Mouse (Mus musculus): ENCODE measurements around the gene Fam117a. TPM values are rescaled to one million over a fixed set of nuclear protein-coding genes. Genes with fewer than 3 reads are reported as not detected.

Fam117a gene
- polyA plus RNA-seq, 1 experiment: 20.8 TPM

DNA sequence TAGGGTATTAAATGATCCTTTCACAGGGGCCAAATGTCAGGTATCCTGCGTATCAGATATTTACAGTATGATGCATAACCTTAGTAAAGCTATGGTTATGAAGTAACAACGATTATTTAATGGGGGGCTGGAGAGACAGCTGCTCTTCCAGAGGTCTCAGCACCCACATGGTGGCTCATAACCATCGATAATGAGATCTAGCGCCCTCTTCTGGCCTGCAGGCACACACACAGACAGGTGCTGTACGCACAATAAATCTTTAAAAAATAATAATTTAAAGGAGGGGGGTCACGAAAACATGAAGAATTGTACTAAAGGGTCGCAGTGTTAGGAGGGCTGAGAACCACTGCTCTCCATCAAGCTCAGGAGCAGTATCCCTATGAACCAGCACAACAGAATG lies 31.2 kb upstream of the Fam117a start:
- 97% methylated on average over 7 of the region's 7 CpGs for WGBS
- no peak overlapping the region for H3K4me3 ChIP-seq (ENCODE audit: insufficient read depth, low read depth, low read length)
- H3K27me3 ChIP-seq (replicated peaks; ENCODE audit: control insufficient read depth, insufficient read depth, low read length): no peaks in the 10 kb centered on the region
- H3K27ac ChIP-seq (ENCODE audit: insufficient read depth, low read depth, low read length): no peak overlapping the region
- no peaks in the 10 kb centered on the region for H3K36me3 ChIP-seq (ENCODE audit: control insufficient read depth, insufficient read depth, low read length)
- DNase-seq: no peak
- TF ChIP-seq CTCF (conservative IDR thresholded peaks at IDR 0.05; ENCODE audit: insufficient read depth, insufficient read length, low read depth, low read length): 0 out of 2 replicates have a peak, but pooled peaks have one; percentile 24
- TF ChIP-seq POLR2A (IDR thresholded peaks at IDR 0.05; ENCODE audit: low read depth, low read length): no peak
- H3K4me1 ChIP-seq (ENCODE audit: control insufficient read depth, insufficient read depth, low read length): peaks cover 6% of the 10 kb centered on the region; the same call in 1 of the 2 replicates

DNA sequence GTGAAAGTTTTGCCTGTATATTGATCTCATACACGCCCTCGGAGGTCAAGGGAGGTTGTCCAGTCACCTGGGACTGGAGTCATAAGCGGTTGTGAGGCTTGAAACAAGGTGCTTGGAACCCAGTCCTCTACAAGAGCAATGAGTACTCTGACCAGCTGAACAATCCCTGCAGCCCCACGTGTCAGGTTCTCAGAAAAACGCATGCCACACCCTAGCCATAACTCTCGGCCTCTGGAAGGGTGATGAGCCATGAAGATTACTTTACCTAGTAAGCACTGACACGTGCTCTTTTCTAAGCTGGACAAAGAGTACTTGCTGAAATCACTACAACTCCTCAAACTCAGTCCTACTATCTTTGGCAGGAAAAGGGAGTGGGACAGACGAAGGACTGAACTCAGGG lies 29.3 kb upstream of the Fam117a start:
- TF ChIP-seq POLR2A (IDR thresholded peaks at IDR 0.05; ENCODE audit: low read depth, low read length): no peak
- no peak for TF ChIP-seq CTCF (conservative IDR thresholded peaks at IDR 0.05; ENCODE audit: insufficient read depth, insufficient read length, low read depth, low read length)
- no peaks in the 10 kb centered on the region for H3K36me3 ChIP-seq (ENCODE audit: control insufficient read depth, insufficient read depth, low read length)
- H3K27ac ChIP-seq (ENCODE audit: insufficient read depth, low read depth, low read length): no peak overlapping the region
- DNase-seq: peak; percentile 61
- 40% methylated on average over 8 of the region's 8 CpGs for WGBS
- no peaks in the 10 kb centered on the region for H3K27me3 ChIP-seq (replicated peaks; ENCODE audit: control insufficient read depth, insufficient read depth, low read length)
- H3K4me1 ChIP-seq (ENCODE audit: control insufficient read depth, insufficient read depth, low read length): peaks cover 6% of the 10 kb centered on the region; the same call in 1 of the 2 replicates
- no peak overlapping the region for H3K4me3 ChIP-seq (ENCODE audit: insufficient read depth, low read depth, low read length)

DNA sequence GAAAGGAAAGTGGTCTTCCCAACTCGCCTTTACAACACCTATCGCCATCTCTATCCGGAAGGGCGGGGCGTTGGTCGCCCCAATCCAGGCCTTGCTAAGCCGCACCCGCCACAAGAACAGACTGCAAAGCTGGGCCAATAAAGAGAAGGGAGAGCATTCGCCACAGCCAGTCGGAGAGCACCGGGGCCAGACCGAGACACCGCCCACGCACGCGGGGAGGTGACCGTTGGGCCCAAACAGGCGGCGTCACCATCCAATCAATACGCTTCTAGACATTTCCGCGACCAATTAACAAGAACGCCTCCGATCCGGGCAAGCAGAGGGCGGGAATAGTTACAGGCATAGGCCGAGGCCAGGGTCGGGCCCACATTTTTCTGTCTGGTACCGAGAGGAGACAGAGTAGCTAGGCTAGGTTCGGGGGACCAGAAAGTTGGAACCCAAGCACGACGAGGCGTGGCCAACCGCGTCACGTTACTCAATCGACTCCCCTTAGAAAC lies 27.3 kb upstream of the Fam117a start:
- TF ChIP-seq CTCF (conservative IDR thresholded peaks at IDR 0.05; ENCODE audit: insufficient read depth, insufficient read length, low read depth, low read length): no peak
- TF ChIP-seq POLR2A (IDR thresholded peaks at IDR 0.05; ENCODE audit: low read depth, low read length): peak; percentile 56
- Histone ChIP-seq H3K4me3 (ENCODE audit: insufficient read depth, low read depth, low read length) (peak overlapping the region; percentile 85), H3K27me3 (replicated peaks; ENCODE audit: control insufficient read depth, insufficient read depth, low read length) (no peaks in the 10 kb centered on the region), H3K27ac (ENCODE audit: insufficient read depth, low read depth, low read length) (peak overlapping the region; percentile 94), H3K4me1 (ENCODE audit: control insufficient read depth, insufficient read depth, low read length) (peaks cover 6% of the 10 kb centered on the region; the same call in 1 of the 2 replicates), H3K36me3 (ENCODE audit: control insufficient read depth, insufficient read depth, low read length) (no peaks in the 10 kb centered on the region)
- under 1% methylated on average over 37 of the region's 37 CpGs for WGBS
- peak; percentile 99 for DNase-seq

DNA sequence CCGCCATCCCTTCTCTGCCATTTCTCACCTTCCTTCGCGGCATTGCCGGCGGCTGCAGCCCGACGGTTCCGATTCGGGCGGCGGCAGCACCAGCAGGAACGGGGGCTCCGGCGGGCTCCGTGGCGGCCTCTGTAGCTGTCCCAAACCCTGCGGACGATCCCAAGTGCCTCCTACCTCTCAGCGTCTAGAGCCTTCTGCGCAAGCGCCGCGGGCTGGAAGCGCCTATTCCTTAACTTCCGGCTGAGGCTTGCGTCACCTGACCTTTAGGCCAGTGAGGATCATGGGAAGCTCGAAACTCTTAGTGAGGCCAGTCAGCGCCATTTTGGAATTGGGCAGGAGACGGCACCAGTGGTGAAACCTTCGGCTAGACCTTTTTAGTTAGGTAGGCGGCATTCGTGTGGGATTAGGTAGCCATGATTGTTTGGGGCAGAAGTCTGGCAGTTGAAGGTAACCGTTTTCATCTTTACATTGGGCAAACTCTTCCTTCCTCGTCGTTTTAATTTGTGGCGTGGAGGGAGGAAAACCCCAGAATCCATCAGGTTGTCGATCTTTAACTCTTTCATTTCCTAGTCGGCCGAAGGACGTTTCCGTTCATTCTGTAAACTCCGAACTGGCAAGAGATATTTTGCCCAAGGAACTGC lies 26.7 kb upstream of the Fam117a start, which contains the start of gene Kat7:
TSS of gene Kat7 (minus strand) at position 240 of the 641 bp plus-strand sequence.
- no peak for TF ChIP-seq CTCF (conservative IDR thresholded peaks at IDR 0.05; ENCODE audit: insufficient read depth, insufficient read length, low read depth, low read length)
- TF ChIP-seq POLR2A (IDR thresholded peaks at IDR 0.05; ENCODE audit: low read depth, low read length): no peak
- peak within 1 kb of the TSS; percentile 93 for H3K4me3 ChIP-seq (ENCODE audit: insufficient read depth, low read depth, low read length)
- no peaks in the 10 kb centered on the region for H3K27me3 ChIP-seq (replicated peaks; ENCODE audit: control insufficient read depth, insufficient read depth, low read length)
- no peaks in the 10 kb centered on the region for H3K36me3 ChIP-seq (ENCODE audit: control insufficient read depth, insufficient read depth, low read length)
- H3K27ac ChIP-seq (ENCODE audit: insufficient read depth, low read depth, low read length): peak within 1 kb of the TSS; percentile 94
- peaks cover 6% of the 10 kb centered on the region; the same call in 1 of the 2 replicates for H3K4me1 ChIP-seq (ENCODE audit: control insufficient read depth, insufficient read depth, low read length)
- under 1% methylated on average over 42 of the region's 42 CpGs for WGBS
- DNase-seq: peak; percentile 100

DNA sequence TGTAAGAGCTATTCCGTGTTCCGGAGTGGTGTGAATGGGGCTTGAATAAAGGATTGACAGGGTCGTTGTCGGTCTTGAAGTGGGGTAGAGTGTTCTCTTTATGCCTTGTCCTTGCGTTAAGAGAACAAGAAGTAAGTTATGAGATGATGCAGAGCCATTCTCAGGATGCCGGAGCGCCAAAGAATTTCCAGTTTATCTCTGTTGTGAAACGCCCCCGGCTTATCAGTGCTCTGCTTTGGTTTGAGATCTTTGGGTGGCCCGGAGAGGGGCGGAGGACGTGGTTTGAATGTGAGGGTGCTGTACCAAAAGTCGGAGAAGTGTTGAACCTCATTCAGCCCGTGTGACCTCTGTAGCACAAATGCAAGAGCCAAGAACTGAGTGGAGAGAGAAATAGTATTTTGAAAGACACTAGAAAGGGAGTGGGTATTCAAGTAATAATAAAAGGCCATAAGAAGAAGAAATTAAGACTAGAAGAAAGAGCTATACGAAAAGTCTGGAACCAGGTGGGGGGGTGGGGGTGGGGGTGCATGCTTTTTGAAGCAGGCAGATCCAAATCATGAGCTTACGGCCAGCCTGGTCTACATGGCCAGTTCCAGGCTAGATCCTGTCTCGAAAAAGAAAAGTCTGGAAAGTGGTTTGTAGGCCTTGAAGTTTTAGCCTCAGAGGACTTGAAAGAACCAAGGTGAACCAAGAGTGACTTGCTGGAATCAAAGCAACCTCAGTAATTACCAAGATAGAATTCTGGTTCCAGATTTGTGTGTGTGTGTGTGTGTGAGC lies 26.0 kb upstream of the Fam117a start:
- WGBS: 4% methylated on average over 17 of the region's 17 CpGs
- H3K4me1 ChIP-seq (ENCODE audit: control insufficient read depth, insufficient read depth, low read length): peaks cover 6% of the 10 kb centered on the region; the same call in 1 of the 2 replicates
- peak overlapping the region; percentile 93 for H3K4me3 ChIP-seq (ENCODE audit: insufficient read depth, low read depth, low read length)
- no peak for TF ChIP-seq CTCF (conservative IDR thresholded peaks at IDR 0.05; ENCODE audit: insufficient read depth, insufficient read length, low read depth, low read length)
- no peak for TF ChIP-seq POLR2A (IDR thresholded peaks at IDR 0.05; ENCODE audit: low read depth, low read length)
- no peaks in the 10 kb centered on the region for H3K36me3 ChIP-seq (ENCODE audit: control insufficient read depth, insufficient read depth, low read length)
- no peaks in the 10 kb centered on the region for H3K27me3 ChIP-seq (replicated peaks; ENCODE audit: control insufficient read depth, insufficient read depth, low read length)
- no peak for DNase-seq
- peak overlapping the region; percentile 94 for H3K27ac ChIP-seq (ENCODE audit: insufficient read depth, low read depth, low read length)

DNA sequence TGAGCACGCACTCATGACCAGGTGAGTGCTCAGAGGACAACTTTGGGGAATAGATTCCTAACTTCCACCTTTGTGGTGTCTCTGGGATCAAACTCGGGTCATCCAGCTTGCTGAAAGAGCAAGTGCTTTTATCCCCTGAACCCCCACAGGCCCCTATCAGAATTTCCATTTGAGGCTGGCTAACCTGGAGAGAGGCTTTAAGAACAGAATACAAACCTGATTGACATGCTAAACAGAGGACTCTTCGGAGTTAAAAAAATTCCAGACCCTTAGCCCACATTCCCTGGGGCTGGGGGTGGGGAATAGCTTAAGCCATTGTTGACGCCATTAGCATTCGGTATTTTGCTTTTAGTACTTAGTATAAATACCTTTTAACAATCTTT lies 25.4 kb upstream of the Fam117a start:
- TF ChIP-seq POLR2A (IDR thresholded peaks at IDR 0.05; ENCODE audit: low read depth, low read length) (no peak), CTCF (conservative IDR thresholded peaks at IDR 0.05; ENCODE audit: insufficient read depth, insufficient read length, low read depth, low read length) (no peak)
- no peaks in the 10 kb centered on the region for H3K36me3 ChIP-seq (ENCODE audit: control insufficient read depth, insufficient read depth, low read length)
- peaks cover 6% of the 10 kb centered on the region; the same call in 1 of the 2 replicates for H3K4me1 ChIP-seq (ENCODE audit: control insufficient read depth, insufficient read depth, low read length)
- no peak overlapping the region for H3K27ac ChIP-seq (ENCODE audit: insufficient read depth, low read depth, low read length)
- H3K27me3 ChIP-seq (replicated peaks; ENCODE audit: control insufficient read depth, insufficient read depth, low read length): no peaks in the 10 kb centered on the region
- DNase-seq: no peak
- no peak overlapping the region for H3K4me3 ChIP-seq (ENCODE audit: insufficient read depth, low read depth, low read length)
- WGBS: 50% methylated on average over 5 of the region's 5 CpGs

All from kidney, adult 2 months (tissue).